Mouse (Mus musculus) ES-Bruce4 (cell line): ENCODE results near the gene Gm9803.

ENCODE experiments used
- CTCF ChIP-seq: IDR thresholded peaks from one replicate; pipeline ENCODE4 v1.8.1; 2011; ENCODE audit warnings: low read depth, low read length
- POLR2A ChIP-seq: IDR thresholded peaks from one replicate; pipeline ENCODE4 v1.8.1; 2011; ENCODE audit warnings: low read length; ENCODE audit not compliant: insufficient read depth

DNA sequence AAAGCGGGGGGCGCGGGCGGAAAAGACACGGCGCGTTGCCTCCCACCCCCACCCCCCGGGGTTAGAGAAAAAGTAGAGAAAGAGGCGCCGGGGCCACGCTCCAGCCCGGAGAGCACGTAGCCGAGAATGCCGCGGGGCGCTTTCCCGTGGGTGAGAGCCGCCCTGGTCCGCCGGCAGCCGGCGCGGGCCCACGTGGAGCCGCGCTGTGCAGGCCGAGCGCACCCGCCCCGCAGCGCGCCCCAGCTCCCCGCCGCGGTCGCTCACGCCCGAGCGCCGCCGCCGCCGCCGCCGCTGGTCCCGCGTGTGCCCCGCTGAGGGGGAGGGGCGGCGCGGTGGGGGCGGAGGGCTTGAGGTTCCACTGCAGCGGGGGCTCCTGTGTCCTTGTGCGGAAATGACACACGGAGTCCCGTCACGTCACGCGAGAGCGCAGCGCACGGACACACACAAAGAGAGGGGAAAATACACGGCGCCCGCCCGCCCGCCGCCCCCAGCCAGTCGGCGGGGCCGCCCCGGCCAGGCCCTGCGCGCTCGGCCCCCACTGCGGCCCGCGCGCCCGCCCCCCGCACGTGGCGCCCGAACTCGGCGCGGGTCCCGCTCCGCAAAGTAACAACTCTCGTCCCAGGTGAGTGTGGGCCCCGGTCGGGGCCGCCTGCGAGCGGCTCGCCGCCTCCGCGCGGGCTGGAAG is 45.0 kb upstream of the Gm9803 start, which contains the start of gene Bend3:
- TF ChIP-seq CTCF, result no peak
- TF ChIP-seq POLR2A, result no peak
